Mouse (Mus musculus): Measurements from ENCODE around the gene Kcnrg. TPM values are rescaled to one million over a fixed set of nuclear protein-coding genes. Genes with fewer than 3 reads are reported as not detected.
"Not testable (repeated sequence)": the region's sequence is repeated elsewhere in the genome, so short reads cannot be mapped to it uniquely, and the experiment has no call there.

Kcnrg gene
- 0.37 and 0.51 TPM in 2 replicates for polyA plus RNA-seq (2015; fragmentation: Nextera tagmentation; extraction: Ambion mirVana)

GRCm38 (mm10) chr14:61607157-61607556 is at the start of gene Kcnrg:
Gene Kcnrg, plus strand, starts transcription at chr14:61607457.
- no peak within 1 kb of the TSS for H3K4me3 ChIP-seq (ENCODE audit: low read length)
- no peaks in the 10 kb centered on the region for H3K4me1 ChIP-seq (ENCODE audit: insufficient read depth, low read length)
- no peak within 1 kb of the TSS for H3K4me2 ChIP-seq (replicated peaks; ENCODE audit: low read depth, low read length)
- H3K27ac ChIP-seq (ENCODE audit: low read length), result no peak within 1 kb of the TSS
- H3K9me3 ChIP-seq (ENCODE audit: low read length), result no peaks in the 10 kb centered on the region
- ATAC-seq (ENCODE audit: low FRiP score, low TSS enrichment), result no peak
- 73% methylated on average over 3 of the region's 3 CpGs for WGBS
- H3K27me3 ChIP-seq (ENCODE audit: insufficient read depth, low read length), result no peaks in the 10 kb centered on the region
- H3K36me3 ChIP-seq (ENCODE audit: insufficient read depth, low read length), result peaks cover 6% of the 10 kb centered on the region; the same call in 1 of the 2 replicates
- H3K9ac ChIP-seq (replicated peaks; ENCODE audit: low read length), result no peak within 1 kb of the TSS

GRCm38 (mm10) chr14:61558901-61559300 is 48.4 kb upstream of the Kcnrg start:
- 94% methylated on average over 6 of the region's 6 CpGs for WGBS
- Histone ChIP-seq H3K4me1 (ENCODE audit: insufficient read depth, low read length) (no peaks in the 10 kb centered on the region), H3K4me3 (ENCODE audit: low read length) (no peak overlapping the region), H3K27ac (ENCODE audit: low read length) (no peak overlapping the region), H3K27me3 (ENCODE audit: insufficient read depth, low read length) (no peaks in the 10 kb centered on the region), H3K36me3 (ENCODE audit: insufficient read depth, low read length) (no peaks in the 10 kb centered on the region), H3K4me2 (replicated peaks; ENCODE audit: low read depth, low read length) (no peak overlapping the region), H3K9ac (replicated peaks; ENCODE audit: low read length) (no peak overlapping the region), H3K9me3 (ENCODE audit: low read length) (peaks cover 7% of the 10 kb centered on the region; the same call in 1 of the 2 replicates)
- no peak for ATAC-seq (ENCODE audit: low FRiP score, low TSS enrichment)

GRCm38 (mm10) chr14:61559856-61560255 is 47.4 kb upstream of the Kcnrg start:
- H3K4me3 ChIP-seq (ENCODE audit: low read length), result no peak overlapping the region
- peaks cover 7% of the 10 kb centered on the region; the same call in 1 of the 2 replicates for H3K9me3 ChIP-seq (ENCODE audit: low read length)
- no peak overlapping the region for H3K9ac ChIP-seq (replicated peaks; ENCODE audit: low read length)
- H3K4me2 ChIP-seq (replicated peaks; ENCODE audit: low read depth, low read length), result no peak overlapping the region
- WGBS, result 69% methylated on average over 3 of the region's 3 CpGs
- H3K4me1 ChIP-seq (ENCODE audit: insufficient read depth, low read length), result no peaks in the 10 kb centered on the region
- H3K36me3 ChIP-seq (ENCODE audit: insufficient read depth, low read length), result no peaks in the 10 kb centered on the region
- no peaks in the 10 kb centered on the region for H3K27me3 ChIP-seq (ENCODE audit: insufficient read depth, low read length)
- H3K27ac ChIP-seq (ENCODE audit: low read length), result no peak overlapping the region
- no peak for ATAC-seq (ENCODE audit: low FRiP score, low TSS enrichment)

- not testable (repeated sequence) for H3K27me3 ChIP-seq (ENCODE audit: insufficient read depth, low read length); H3K9ac ChIP-seq (replicated peaks; ENCODE audit: low read length); H3K27ac ChIP-seq (ENCODE audit: low read length); ATAC-seq (ENCODE audit: low FRiP score, low TSS enrichment); H3K4me1 ChIP-seq (ENCODE audit: insufficient read depth, low read length); H3K4me2 ChIP-seq (replicated peaks; ENCODE audit: low read depth, low read length); H3K36me3 ChIP-seq (ENCODE audit: insufficient read depth, low read length); H3K4me3 ChIP-seq (ENCODE audit: low read length); H3K9me3 ChIP-seq (ENCODE audit: low read length)
- WGBS, result 89% methylated on average over 4 of the region's 4 CpGs
These were observed 41.0 kb upstream of the Kcnrg start for GRCm38 (mm10) chr14:61566211-61566610.

GRCm38 (mm10) chr14:61569344-61569743 is 37.9 kb upstream of the Kcnrg start:
- 22% methylated on average over 2 of the region's 2 CpGs for WGBS
- Histone ChIP-seq H3K27ac (ENCODE audit: low read length) (no peak overlapping the region), H3K27me3 (ENCODE audit: insufficient read depth, low read length) (no peaks in the 10 kb centered on the region), H3K4me3 (ENCODE audit: low read length) (no peak overlapping the region), H3K4me1 (ENCODE audit: insufficient read depth, low read length) (no peaks in the 10 kb centered on the region), H3K4me2 (replicated peaks; ENCODE audit: low read depth, low read length) (no peak overlapping the region), H3K36me3 (ENCODE audit: insufficient read depth, low read length) (no peaks in the 10 kb centered on the region), H3K9me3 (ENCODE audit: low read length) (no peaks in the 10 kb centered on the region), H3K9ac (replicated peaks; ENCODE audit: low read length) (no peak overlapping the region)
- peak; percentile 80 for ATAC-seq (ENCODE audit: low FRiP score, low TSS enrichment)

- no peak for ATAC-seq (ENCODE audit: low FRiP score, low TSS enrichment)
- H3K4me3 ChIP-seq (ENCODE audit: low read length), result no peak overlapping the region
- WGBS, result 12% methylated on average over 4 of the region's 4 CpGs
- no peaks in the 10 kb centered on the region for H3K27me3 ChIP-seq (ENCODE audit: insufficient read depth, low read length)
- H3K9me3 ChIP-seq (ENCODE audit: low read length), result no peaks in the 10 kb centered on the region
- no peaks in the 10 kb centered on the region for H3K4me1 ChIP-seq (ENCODE audit: insufficient read depth, low read length)
- H3K4me2 ChIP-seq (replicated peaks; ENCODE audit: low read depth, low read length), result no peak overlapping the region
- no peak overlapping the region for H3K9ac ChIP-seq (replicated peaks; ENCODE audit: low read length)
- H3K36me3 ChIP-seq (ENCODE audit: insufficient read depth, low read length), result no peaks in the 10 kb centered on the region
- H3K27ac ChIP-seq (ENCODE audit: low read length), result no peak overlapping the region
These were observed 35.9 kb upstream of the Kcnrg start for GRCm38 (mm10) chr14:61571366-61571765.

- no peak overlapping the region for H3K9ac ChIP-seq (replicated peaks; ENCODE audit: low read length)
- H3K4me1 ChIP-seq (ENCODE audit: insufficient read depth, low read length), result no peaks in the 10 kb centered on the region
- no peaks in the 10 kb centered on the region for H3K36me3 ChIP-seq (ENCODE audit: insufficient read depth, low read length)
- H3K27ac ChIP-seq (ENCODE audit: low read length), result no peak overlapping the region
- no peaks in the 10 kb centered on the region for H3K9me3 ChIP-seq (ENCODE audit: low read length)
- no peak overlapping the region for H3K4me2 ChIP-seq (replicated peaks; ENCODE audit: low read depth, low read length)
- H3K4me3 ChIP-seq (ENCODE audit: low read length), result no peak overlapping the region
- WGBS, result 62% methylated on average over 2 of the region's 2 CpGs
- H3K27me3 ChIP-seq (ENCODE audit: insufficient read depth, low read length), result no peaks in the 10 kb centered on the region
- 0 out of 2 replicates have a peak, but pooled peaks have one; percentile 27 for ATAC-seq (ENCODE audit: low FRiP score, low TSS enrichment)
These were observed 35.1 kb upstream of the Kcnrg start for GRCm38 (mm10) chr14:61572131-61572530.

GRCm38 (mm10) chr14:61575066-61575465 is 32.2 kb upstream of the Kcnrg start:
- no peak overlapping the region for H3K27ac ChIP-seq (ENCODE audit: low read length)
- no peak for ATAC-seq (ENCODE audit: low FRiP score, low TSS enrichment)
- no peak overlapping the region for H3K4me2 ChIP-seq (replicated peaks; ENCODE audit: low read depth, low read length)
- WGBS, result 86% methylated on average over 10 of the region's 10 CpGs
- H3K4me1 ChIP-seq (ENCODE audit: insufficient read depth, low read length), result no peaks in the 10 kb centered on the region
- H3K27me3 ChIP-seq (ENCODE audit: insufficient read depth, low read length), result no peaks in the 10 kb centered on the region
- H3K9me3 ChIP-seq (ENCODE audit: low read length), result no peaks in the 10 kb centered on the region
- H3K4me3 ChIP-seq (ENCODE audit: low read length), result no peak overlapping the region
- H3K9ac ChIP-seq (replicated peaks; ENCODE audit: low read length), result no peak overlapping the region
- H3K36me3 ChIP-seq (ENCODE audit: insufficient read depth, low read length), result no peaks in the 10 kb centered on the region

- WGBS, result 76% methylated on average over 8 of the region's 8 CpGs
- H3K4me1 ChIP-seq (ENCODE audit: insufficient read depth, low read length), result no peaks in the 10 kb centered on the region
- H3K9me3 ChIP-seq (ENCODE audit: low read length), result no peaks in the 10 kb centered on the region
- H3K36me3 ChIP-seq (ENCODE audit: insufficient read depth, low read length), result no peaks in the 10 kb centered on the region
- no peak overlapping the region for H3K4me3 ChIP-seq (ENCODE audit: low read length)
- no peak for ATAC-seq (ENCODE audit: low FRiP score, low TSS enrichment)
- no peak overlapping the region for H3K4me2 ChIP-seq (replicated peaks; ENCODE audit: low read depth, low read length)
- no peak overlapping the region for H3K27ac ChIP-seq (ENCODE audit: low read length)
- no peak overlapping the region for H3K9ac ChIP-seq (replicated peaks; ENCODE audit: low read length)
- no peaks in the 10 kb centered on the region for H3K27me3 ChIP-seq (ENCODE audit: insufficient read depth, low read length)
These were observed 31.3 kb upstream of the Kcnrg start for GRCm38 (mm10) chr14:61575941-61576340.

GRCm38 (mm10) chr14:61589288-61590065 is 17.8 kb upstream of the Kcnrg start:
- H3K27ac ChIP-seq (ENCODE audit: low read length), result no peak overlapping the region
- H3K4me3 ChIP-seq (ENCODE audit: low read length), result no peak overlapping the region
- H3K4me2 ChIP-seq (replicated peaks; ENCODE audit: low read depth, low read length), result no peak overlapping the region

More at GRCm38 (mm10) chr14:61589288-61590065, 17.8 kb upstream of the Kcnrg start:
- Histone ChIP-seq H3K4me1 (ENCODE audit: insufficient read depth, low read length) (no peaks in the 10 kb centered on the region), H3K9ac (replicated peaks; ENCODE audit: low read length) (no peak overlapping the region), H3K36me3 (ENCODE audit: insufficient read depth, low read length) (no peaks in the 10 kb centered on the region), H3K27me3 (ENCODE audit: insufficient read depth, low read length) (no peaks in the 10 kb centered on the region), H3K9me3 (ENCODE audit: low read length) (no peaks in the 10 kb centered on the region)
- ATAC-seq (ENCODE audit: low FRiP score, low TSS enrichment), result no peak
- 79% methylated on average over 4 of the region's 4 CpGs for WGBS
